Mouse (Mus musculus): ENCODE results near the gene Oprm1. TPM values are rescaled to one million over a fixed set of nuclear protein-coding genes. Genes with fewer than 3 reads are reported as not detected.

The Oprm1 gene
- polyA plus RNA-seq, 1 experiment from 2014 or later: 0.07 TPM

GRCm38 (mm10) chr10:6916545-6917257, 158.4 kb downstream of the Oprm1 start:
- WGBS (ENCODE audit: insufficient replicate concordance): 31% methylated on average over 6 of the region's 6 CpGs
- no peak overlapping the region for H3K4me3 ChIP-seq (ENCODE audit: low read depth, low read length)
- H3K36me3 ChIP-seq (ENCODE audit: control insufficient read depth, insufficient read depth): no peaks in the 10 kb centered on the region; the same call in 1 of the 2 replicates
- no peak overlapping the region for H3K4me2 ChIP-seq (ENCODE audit: low read depth, low read length)
- no peaks in the 10 kb centered on the region for H3K4me1 ChIP-seq (ENCODE audit: control insufficient read depth, low read depth, low read length)
- H3K9ac ChIP-seq (ENCODE audit: low read depth, low read length): no peak overlapping the region
- no peaks in the 10 kb centered on the region for H3K27me3 ChIP-seq (ENCODE audit: control insufficient read depth, insufficient read depth, low read depth, low read length)
- no peak overlapping the region for H3K27ac ChIP-seq (ENCODE audit: low read length)
- no peak for ATAC-seq (ENCODE audit: low read depth)
- H3K9me3 ChIP-seq (replicated peaks; ENCODE audit: control insufficient read depth, low read length): no peaks in the 10 kb centered on the region

- Histone ChIP-seq H3K4me1 (ENCODE audit: control insufficient read depth, low read depth, low read length) (no peaks in the 10 kb centered on the region), H3K9me3 (replicated peaks; ENCODE audit: control insufficient read depth, low read length) (no peaks in the 10 kb centered on the region), H3K27me3 (ENCODE audit: control insufficient read depth, insufficient read depth, low read depth, low read length) (no peaks in the 10 kb centered on the region), H3K36me3 (ENCODE audit: control insufficient read depth, insufficient read depth) (no peaks in the 10 kb centered on the region), H3K9ac (ENCODE audit: low read depth, low read length) (no peak overlapping the region), H3K27ac (ENCODE audit: low read length) (no peak overlapping the region), H3K4me3 (ENCODE audit: low read depth, low read length) (no peak overlapping the region), H3K4me2 (ENCODE audit: low read depth, low read length) (no peak overlapping the region)
- WGBS (ENCODE audit: insufficient replicate concordance): 71% methylated on average over 2 of the region's 2 CpGs
- no peak for ATAC-seq (ENCODE audit: low read depth)
Measured at GRCm38 (mm10) chr10:6926724-6927123, 168.4 kb downstream of the Oprm1 start.

- ATAC-seq (ENCODE audit: low read depth): no peak
- H3K36me3 ChIP-seq (ENCODE audit: control insufficient read depth, insufficient read depth): no peaks in the 10 kb centered on the region
- H3K4me2 ChIP-seq (ENCODE audit: low read depth, low read length): no peak overlapping the region
- H3K9ac ChIP-seq (ENCODE audit: low read depth, low read length): no peak overlapping the region
- H3K27me3 ChIP-seq (ENCODE audit: control insufficient read depth, insufficient read depth, low read depth, low read length): no peaks in the 10 kb centered on the region
- 55% methylated on average over 4 of the region's 4 CpGs for WGBS (ENCODE audit: insufficient replicate concordance)
- H3K9me3 ChIP-seq (replicated peaks; ENCODE audit: control insufficient read depth, low read length): no peaks in the 10 kb centered on the region
- no peak overlapping the region for H3K4me3 ChIP-seq (ENCODE audit: low read depth, low read length)
- H3K27ac ChIP-seq (ENCODE audit: low read length): no peak overlapping the region
- no peaks in the 10 kb centered on the region for H3K4me1 ChIP-seq (ENCODE audit: control insufficient read depth, low read depth, low read length)
Measured at GRCm38 (mm10) chr10:6927600-6928223, 169.4 kb downstream of the Oprm1 start.

GRCm38 (mm10) chr10:6928905-6929304, 170.6 kb downstream of the Oprm1 start:
- H3K9ac ChIP-seq (ENCODE audit: low read depth, low read length): no peak overlapping the region
- H3K4me2 ChIP-seq (ENCODE audit: low read depth, low read length): no peak overlapping the region
- 29% methylated on average over 1 of the region's 1 CpGs for WGBS (ENCODE audit: insufficient replicate concordance)
- H3K4me1 ChIP-seq (ENCODE audit: control insufficient read depth, low read depth, low read length): no peaks in the 10 kb centered on the region
- H3K27me3 ChIP-seq (ENCODE audit: control insufficient read depth, insufficient read depth, low read depth, low read length): no peaks in the 10 kb centered on the region
- H3K4me3 ChIP-seq (ENCODE audit: low read depth, low read length): no peak overlapping the region
- ATAC-seq (ENCODE audit: low read depth): 0 out of 2 replicates have a peak, but pooled peaks have one; percentile 32
- no peak overlapping the region for H3K27ac ChIP-seq (ENCODE audit: low read length)
- H3K9me3 ChIP-seq (replicated peaks; ENCODE audit: control insufficient read depth, low read length): no peaks in the 10 kb centered on the region
- H3K36me3 ChIP-seq (ENCODE audit: control insufficient read depth, insufficient read depth): no peaks in the 10 kb centered on the region

GRCm38 (mm10) chr10:6930398-6930797, 172.1 kb downstream of the Oprm1 start:
- H3K36me3 ChIP-seq (ENCODE audit: control insufficient read depth, insufficient read depth): no peaks in the 10 kb centered on the region
- no peaks in the 10 kb centered on the region for H3K4me1 ChIP-seq (ENCODE audit: control insufficient read depth, low read depth, low read length)
- H3K9me3 ChIP-seq (replicated peaks; ENCODE audit: control insufficient read depth, low read length): no peaks in the 10 kb centered on the region
- H3K4me3 ChIP-seq (ENCODE audit: low read depth, low read length): no peak overlapping the region
- 53% methylated on average over 1 of the region's 1 CpGs for WGBS (ENCODE audit: insufficient replicate concordance)
- H3K4me2 ChIP-seq (ENCODE audit: low read depth, low read length): no peak overlapping the region
- H3K27me3 ChIP-seq (ENCODE audit: control insufficient read depth, insufficient read depth, low read depth, low read length): no peaks in the 10 kb centered on the region
- ATAC-seq (ENCODE audit: low read depth): no peak
- H3K27ac ChIP-seq (ENCODE audit: low read length): no peak overlapping the region
- H3K9ac ChIP-seq (ENCODE audit: low read depth, low read length): no peak overlapping the region

GRCm38 (mm10) chr10:6930889-6931288, 172.6 kb downstream of the Oprm1 start:
- 28% methylated on average over 2 of the region's 2 CpGs for WGBS (ENCODE audit: insufficient replicate concordance)
- Histone ChIP-seq H3K9me3 (replicated peaks; ENCODE audit: control insufficient read depth, low read length) (no peaks in the 10 kb centered on the region), H3K27me3 (ENCODE audit: control insufficient read depth, insufficient read depth, low read depth, low read length) (no peaks in the 10 kb centered on the region), H3K36me3 (ENCODE audit: control insufficient read depth, insufficient read depth) (no peaks in the 10 kb centered on the region), H3K4me1 (ENCODE audit: control insufficient read depth, low read depth, low read length) (no peaks in the 10 kb centered on the region), H3K4me2 (ENCODE audit: low read depth, low read length) (no peak overlapping the region), H3K27ac (ENCODE audit: low read length) (no peak overlapping the region), H3K4me3 (ENCODE audit: low read depth, low read length) (no peak overlapping the region), H3K9ac (ENCODE audit: low read depth, low read length) (no peak overlapping the region)
- ATAC-seq (ENCODE audit: low read depth): no peak

GRCm38 (mm10) chr10:6934776-6935175, 176.5 kb downstream of the Oprm1 start:
- no peaks in the 10 kb centered on the region for H3K36me3 ChIP-seq (ENCODE audit: control insufficient read depth, insufficient read depth)
- no peak for ATAC-seq (ENCODE audit: low read depth)
- no peak overlapping the region for H3K4me2 ChIP-seq (ENCODE audit: low read depth, low read length)
- WGBS (ENCODE audit: insufficient replicate concordance): 53% methylated on average over 3 of the region's 3 CpGs
- no peaks in the 10 kb centered on the region for H3K9me3 ChIP-seq (replicated peaks; ENCODE audit: control insufficient read depth, low read length)
- H3K9ac ChIP-seq (ENCODE audit: low read depth, low read length): no peak overlapping the region
- no peaks in the 10 kb centered on the region for H3K4me1 ChIP-seq (ENCODE audit: control insufficient read depth, low read depth, low read length)
- no peak overlapping the region for H3K27ac ChIP-seq (ENCODE audit: low read length)
- no peaks in the 10 kb centered on the region for H3K27me3 ChIP-seq (ENCODE audit: control insufficient read depth, insufficient read depth, low read depth, low read length)
- H3K4me3 ChIP-seq (ENCODE audit: low read depth, low read length): no peak overlapping the region

- ATAC-seq (ENCODE audit: low read depth): peak; percentile 58; the same call in 1 of the 2 replicates
- Histone ChIP-seq H3K9me3 (replicated peaks; ENCODE audit: control insufficient read depth, low read length) (no peaks in the 10 kb centered on the region), H3K4me1 (ENCODE audit: control insufficient read depth, low read depth, low read length) (no peaks in the 10 kb centered on the region), H3K4me2 (ENCODE audit: low read depth, low read length) (no peak overlapping the region), H3K9ac (ENCODE audit: low read depth, low read length) (no peak overlapping the region), H3K27me3 (ENCODE audit: control insufficient read depth, insufficient read depth, low read depth, low read length) (no peaks in the 10 kb centered on the region), H3K4me3 (ENCODE audit: low read depth, low read length) (0 out of 2 replicates have a peak overlapping the region, but pooled peaks have one; percentile 18), H3K27ac (ENCODE audit: low read length) (no peak overlapping the region), H3K36me3 (ENCODE audit: control insufficient read depth, insufficient read depth) (no peaks in the 10 kb centered on the region)
- WGBS (ENCODE audit: insufficient replicate concordance): 54% methylated on average over 4 of the region's 4 CpGs
Measured at GRCm38 (mm10) chr10:6936671-6937425, 178.5 kb downstream of the Oprm1 start.

- Histone ChIP-seq H3K4me3 (ENCODE audit: low read depth, low read length) (no peak overlapping the region), H3K4me2 (ENCODE audit: low read depth, low read length) (no peak overlapping the region), H3K36me3 (ENCODE audit: control insufficient read depth, insufficient read depth) (no peaks in the 10 kb centered on the region), H3K4me1 (ENCODE audit: control insufficient read depth, low read depth, low read length) (no peaks in the 10 kb centered on the region), H3K27me3 (ENCODE audit: control insufficient read depth, insufficient read depth, low read depth, low read length) (no peaks in the 10 kb centered on the region), H3K27ac (ENCODE audit: low read length) (no peak overlapping the region), H3K9me3 (replicated peaks; ENCODE audit: control insufficient read depth, low read length) (no peaks in the 10 kb centered on the region), H3K9ac (ENCODE audit: low read depth, low read length) (no peak overlapping the region)
- 50% methylated on average over 1 of the region's 1 CpGs for WGBS (ENCODE audit: insufficient replicate concordance)
- ATAC-seq (ENCODE audit: low read depth): no peak
Measured at GRCm38 (mm10) chr10:6953115-6953514, 194.8 kb downstream of the Oprm1 start.

Measured in liver, embryonic 16.5 days (tissue).